Mouse (Mus musculus) spleen, adult 2 months (tissue): ENCODE results near the gene Rere.

Experiments used
- CTCF ChIP-seq: fragments of 200-500 bp; IDR thresholded peaks from 2 replicates; pipeline ENCODE4 v1.5.1; 2011; ENCODE audit warnings: mild to moderate bottlenecking, inconsistent platforms; ENCODE audit not compliant: insufficient read depth, insufficient read length, insufficient replicate concordance; ENCODE audit errors: extremely low read depth
- POLR2A ChIP-seq: fragments of 200-500 bp; IDR thresholded peaks from 2 replicates; pipeline ENCODE4 v1.6.1; 2011; ENCODE audit warnings: low read depth, low read length, inconsistent platforms

GRCm38 (mm10) chr4:150239087-150239480, 42.4 kb upstream of the Rere start:
- TF ChIP-seq CTCF (no peak), POLR2A (no peak)
